Mouse (Mus musculus): ENCODE results near the gene Olfr1330.
A peak's percentile ranks its signal among the peaks of the same experiment; 100 is the strongest.
"Not testable (repeated sequence)": the region's sequence is repeated elsewhere in the genome, so short reads cannot be mapped to it uniquely, and the experiment has no call there.

The Olfr1330 gene

GRCm38 (mm10) chr4:118888297-118888696, at the start of gene Olfr1330:
Gene Olfr1330 (plus strand): TSS chr4:118888597.
- DNase-seq (ENCODE audit: low read depth, low spot score), result no peak

- DNase-seq (ENCODE audit: low read depth, low spot score), result no peak
Measured at GRCm38 (mm10) chr4:118861791-118862190, 26.6 kb upstream of the Olfr1330 start.

- peak; percentile 67 for DNase-seq (ENCODE audit: low read depth, low spot score)
Measured at GRCm38 (mm10) chr4:118862704-118863103, 25.7 kb upstream of the Olfr1330 start.

- DNase-seq (ENCODE audit: low read depth, low spot score), result no peak
Measured at GRCm38 (mm10) chr4:118864349-118864748, 24.0 kb upstream of the Olfr1330 start, which contains the start of gene Olfr1331. Gene Olfr1331 (plus strand): TSS chr4:118864649.

GRCm38 (mm10) chr4:118867566-118867965, 20.8 kb upstream of the Olfr1330 start:
- DNase-seq (ENCODE audit: low read depth, low spot score), result no peak

- no peak for DNase-seq (ENCODE audit: low read depth, low spot score)
Measured at GRCm38 (mm10) chr4:118901981-118902380, 13.6 kb downstream of the Olfr1330 start.

- DNase-seq (ENCODE audit: low read depth, low spot score), result not testable (repeated sequence)
Measured at GRCm38 (mm10) chr4:118917365-118917764, 29.0 kb downstream of the Olfr1330 start, which contains the start of gene Olfr1329. Gene Olfr1329 (minus strand): TSS chr4:118917465.

GRCm38 (mm10) chr4:118931326-118931725, 42.9 kb downstream of the Olfr1330 start:
- DNase-seq (ENCODE audit: low read depth, low spot score), result not testable (repeated sequence)

GRCm38 (mm10) chr4:118938512-118938911, 50.1 kb downstream of the Olfr1330 start, which contains the start of gene Olfr1328:
Gene Olfr1328 (minus strand): TSS chr4:118938612.
- DNase-seq (ENCODE audit: low read depth, low spot score), result no peak

Data from telencephalon, adult 2 months (tissue).